Comparison of ENCODE assay signal across 15 mouse cellular contexts in the genomic region with DNA sequence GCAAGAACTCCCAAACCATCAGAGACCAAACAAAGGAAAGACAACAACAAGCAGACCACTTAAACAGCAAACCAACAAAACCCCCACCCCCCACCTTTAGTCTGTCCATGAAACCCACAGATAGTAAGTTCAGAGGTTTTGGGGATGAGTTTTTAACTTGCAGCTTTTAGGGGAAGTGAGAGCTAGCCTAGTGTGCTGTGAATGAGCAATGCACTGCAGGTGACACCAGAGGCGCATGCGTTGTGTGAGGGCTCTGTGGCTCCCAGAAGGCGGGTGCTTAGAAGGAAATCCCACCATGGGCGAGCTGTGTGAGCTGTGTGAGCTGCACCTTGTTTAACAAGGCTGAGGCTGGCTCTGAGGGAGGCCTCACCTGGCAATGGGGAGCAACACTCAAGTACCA. TPM values are rescaled to one million over a fixed set of nuclear protein-coding genes. Genes with fewer than 3 reads are reported as not detected.
"Had no signal": no experiment of that assay in that cellular context is flagged by ENCODE, and none has a peak within 500 bp of the region (broad histone marks: within the 10 kb centered on the region; RNA-seq: fewer than 3 reads in every experiment).

No protein-coding gene starts in this region.

- DNase-seq: kidney, adult 8-10 months; kidney, postnatal 36 days; layer of hippocampus, adult 9-11 months; layer of hippocampus, postnatal 36 days; liver; liver, embryonic 13.5 days; liver, postnatal 0 days; lung, postnatal 14 days; thymus, postnatal 4 days had no signal

- H3K9ac ChIP-seq: limb, embryonic 12.5 days; liver, embryonic 13.5 days; liver, postnatal 0 days; lung, embryonic 15.5 days; neural tube, embryonic 15.5 days had no signal

- ATAC-seq: liver, postnatal 0 days; midbrain, embryonic 16.5 days had no signal

- H3K27me3 ChIP-seq: limb, embryonic 12.5 days; liver, embryonic 13.5 days; lung, embryonic 15.5 days; neural tube, embryonic 15.5 days had no signal

- H3K4me2 ChIP-seq: limb, embryonic 12.5 days; liver, embryonic 13.5 days; lung, embryonic 15.5 days; neural tube, embryonic 15.5 days had no signal

- H3K36me3 ChIP-seq: liver, embryonic 13.5 days; lung, embryonic 15.5 days; neural tube, embryonic 15.5 days had no signal

- H3K4me1 ChIP-seq: liver, embryonic 13.5 days had no signal

- H3K9me3 ChIP-seq: limb, embryonic 12.5 days; liver, embryonic 13.5 days; lung, embryonic 15.5 days; neural tube, embryonic 15.5 days had no signal

- H3K4me3 ChIP-seq: limb, embryonic 12.5 days; liver, embryonic 13.5 days; lung, embryonic 15.5 days; neural tube, embryonic 15.5 days had no signal

- H3K27ac ChIP-seq: kidney, postnatal 0 days; limb, embryonic 12.5 days; liver, embryonic 13.5 days; lung, embryonic 15.5 days; neural tube, embryonic 15.5 days had no signal

RNA-seq across cellular contexts. Expression of a gene that starts 44.0 kb away (rescaled TPM):
- polyA plus RNA-seq: kidney, postnatal 0 days; liver, embryonic 13.5 days; liver, postnatal 0 days; lung, embryonic 15.5 days; stomach, embryonic 16.5 days had no signal
